Mouse (Mus musculus) C2C12 (cell line): ENCODE data around the gene Morn3. TPM values are rescaled to one million over a fixed set of nuclear protein-coding genes. Genes with fewer than 3 reads are reported as not detected.
A peak's percentile ranks its signal among the peaks of the same experiment; 100 is the strongest.

ENCODE experiments used
- H3K27me3 ChIP-seq: one replicate; pipeline ENCODE4 v1.6.1; 2011; ENCODE audit not compliant: control insufficient read depth, insufficient read depth, insufficient read length
- H3K36me3 ChIP-seq: one replicate; pipeline ENCODE4 v1.6.1; 2011; ENCODE audit not compliant: control insufficient read depth, insufficient read depth
- H3K4me3 ChIP-seq: one replicate; pipeline ENCODE4 v1.5.1; 2011; ENCODE audit warnings: mild to moderate bottlenecking, control low read depth; ENCODE audit not compliant: poor library complexity, insufficient read depth, severe bottlenecking
- H3K79me2 ChIP-seq: one replicate; pipeline ENCODE4 v1.6.1; 2011; ENCODE audit not compliant: control insufficient read depth, insufficient read depth
- H3K79me3 ChIP-seq: one replicate; pipeline ENCODE4 v1.6.1; 2011; ENCODE audit warnings: low read depth, control low read depth
- H3ac ChIP-seq: one replicate; pipeline ENCODE3; 2011; ENCODE audit warnings: low read depth; ENCODE audit not compliant: control insufficient read depth, insufficient read length
- CEBPB ChIP-seq: IDR thresholded peaks from one replicate; pipeline ENCODE4 v1.6.1; 2011; ENCODE audit warnings: low read depth, mild to moderate bottlenecking, control low read depth, moderate library complexity
- CTCF ChIP-seq: IDR thresholded peaks from one replicate; pipeline ENCODE4 v1.5.1; 2011; ENCODE audit not compliant: control insufficient read depth, insufficient read depth, insufficient read length
- FOSL1 ChIP-seq: IDR thresholded peaks from one replicate; pipeline ENCODE4 v1.8.0; 2011; ENCODE audit warnings: mild to moderate bottlenecking, low read length; ENCODE audit not compliant: poor library complexity, insufficient read depth, severe bottlenecking
- MAX ChIP-seq: IDR thresholded peaks from one replicate; pipeline ENCODE4 v1.6.1; 2011; ENCODE audit warnings: mild to moderate bottlenecking, control low read depth
- MYOD1 ChIP-seq: IDR thresholded peaks from one replicate; pipeline ENCODE4 v1.6.1; 2011; ENCODE audit warnings: low read depth; ENCODE audit not compliant: control insufficient read depth, insufficient read length
- MYOG ChIP-seq: IDR thresholded peaks from one replicate; pipeline ENCODE4 v1.6.1; 2011; ENCODE audit not compliant: control insufficient read depth, insufficient read length; ENCODE audit errors: extremely low read depth
- USF1 ChIP-seq: IDR thresholded peaks from one replicate; pipeline ENCODE4 v1.6.1; 2011; ENCODE audit warnings: low read depth, mild to moderate bottlenecking, control low read depth, moderate library complexity
- polyA plus RNA-seq: library from polyadenylated mRNA; unstranded; fragments of >200 nt; fragmentation: generic; extraction: Trizol; gene quantifications from one replicate; pipeline ENCODE4 v1.2.1, GENCODE M21; 2012; ENCODE audit warnings: missing spikeins

Morn3 gene
- polyA plus RNA-seq, 1 experiment: not detected

DNA sequence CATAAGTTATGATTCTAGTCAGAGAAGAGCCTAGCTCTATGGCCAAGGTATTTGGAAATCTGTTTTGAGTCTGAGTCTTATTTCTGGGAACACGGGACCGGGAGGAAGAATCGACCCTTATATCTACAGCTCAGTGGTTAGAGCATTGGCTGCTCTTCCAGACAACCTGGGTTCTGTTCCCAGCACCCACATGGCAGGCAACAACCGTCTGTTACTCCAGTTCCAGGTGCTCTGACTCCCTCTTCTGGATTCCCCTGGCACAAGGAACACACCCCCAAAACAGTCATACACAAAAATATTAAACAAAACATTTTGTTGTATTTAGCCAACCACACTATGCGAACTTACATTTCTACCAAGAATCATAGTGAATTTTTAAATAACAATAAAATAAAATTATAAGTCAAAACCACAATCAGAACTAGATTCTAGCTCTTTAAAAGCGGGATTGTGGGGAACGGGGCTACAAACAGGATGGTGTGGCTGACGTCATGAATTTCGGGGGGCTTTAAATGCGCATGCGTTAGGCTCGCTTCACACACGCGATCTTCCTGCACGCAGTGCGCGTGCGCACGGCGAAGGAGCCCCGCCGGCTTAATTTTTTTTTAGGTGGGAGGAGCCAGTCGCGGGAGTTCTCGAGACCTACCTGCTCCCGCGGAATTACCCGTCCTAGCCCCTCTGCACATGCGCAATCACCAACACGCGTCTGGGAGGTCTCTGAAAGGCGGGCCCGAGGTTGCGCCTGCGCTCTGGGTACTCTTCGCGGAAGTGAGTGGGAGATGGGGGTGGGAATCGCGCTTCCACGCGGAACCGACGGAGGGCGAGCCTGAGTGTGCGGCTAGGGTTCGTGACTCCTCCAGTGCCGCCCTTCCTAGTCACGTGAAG lies 10.8 kb upstream of the Morn3 start:
- TF ChIP-seq CTCF (peak; percentile 14), MYOG (no peak)
- no peaks in the 10 kb centered on the region for H3K36me3 ChIP-seq
- no peaks in the 10 kb centered on the region for H3K27me3 ChIP-seq
- H3K79me2 ChIP-seq: no peaks in the 10 kb centered on the region
- H3K79me3 ChIP-seq: no peaks in the 10 kb centered on the region
- H3K4me3 ChIP-seq: peak overlapping the region; percentile 32
- H3ac ChIP-seq: no peak overlapping the region

DNA sequence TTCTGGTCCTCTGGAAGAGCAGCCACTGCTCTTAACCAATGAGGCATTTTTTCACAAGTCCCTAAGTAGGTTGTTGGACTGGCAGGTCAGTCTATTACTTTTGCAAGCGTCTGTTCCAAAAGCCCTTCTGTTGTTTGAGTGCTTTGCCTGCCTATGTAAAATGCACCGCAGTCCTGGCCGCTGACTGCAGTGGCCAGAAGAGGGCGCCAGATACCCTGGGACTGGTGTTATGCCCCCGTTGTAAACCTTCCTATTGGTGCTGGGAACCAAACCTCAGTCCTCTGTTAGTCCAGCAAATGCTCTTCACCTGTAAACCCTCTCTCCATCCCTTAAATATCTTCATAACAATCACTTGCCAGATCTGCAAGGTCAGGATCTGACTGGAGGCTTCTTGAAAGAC lies 4.9 kb upstream of the Morn3 start:
- TF ChIP-seq MYOD1 (no peak), CEBPB (no peak), CTCF (no peak), USF1 (no peak), MAX (no peak), FOSL1 (no peak), MYOG (no peak)
- H3K4me3 ChIP-seq: no peak overlapping the region
- no peak overlapping the region for H3ac ChIP-seq
- H3K36me3 ChIP-seq: no peaks in the 10 kb centered on the region
- H3K79me2 ChIP-seq: no peaks in the 10 kb centered on the region
- H3K79me3 ChIP-seq: no peaks in the 10 kb centered on the region
- no peaks in the 10 kb centered on the region for H3K27me3 ChIP-seq

DNA sequence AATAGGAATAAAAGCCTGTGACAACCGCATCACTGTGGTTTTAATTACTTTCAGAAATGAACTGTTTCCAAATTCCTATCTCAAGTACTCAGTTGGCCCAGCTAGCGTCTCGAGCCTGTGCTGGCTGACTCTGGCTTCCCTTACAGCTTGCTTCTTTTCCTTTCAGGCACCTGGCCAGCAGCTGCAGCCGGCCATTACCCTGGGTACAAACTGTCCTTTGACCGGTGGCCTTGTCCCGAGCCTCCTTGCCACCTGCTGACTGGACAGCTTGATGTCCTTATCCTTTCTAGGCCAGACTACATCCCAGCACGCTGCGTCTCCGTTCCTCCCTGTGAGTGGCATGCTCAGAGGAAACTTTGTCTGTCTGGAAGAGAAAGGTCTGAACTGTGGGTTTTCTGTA lies 4.1 kb upstream of the Morn3 start:
- Histone ChIP-seq H3K4me3 (no peak overlapping the region), H3ac (no peak overlapping the region), H3K36me3 (no peaks in the 10 kb centered on the region), H3K79me3 (no peaks in the 10 kb centered on the region), H3K79me2 (no peaks in the 10 kb centered on the region), H3K27me3 (no peaks in the 10 kb centered on the region)
- TF ChIP-seq FOSL1: no peak
- no peak for TF ChIP-seq CTCF
- TF ChIP-seq MAX: no peak
- TF ChIP-seq MYOG: no peak
- TF ChIP-seq CEBPB: no peak
- TF ChIP-seq MYOD1: no peak
- no peak for TF ChIP-seq USF1

DNA sequence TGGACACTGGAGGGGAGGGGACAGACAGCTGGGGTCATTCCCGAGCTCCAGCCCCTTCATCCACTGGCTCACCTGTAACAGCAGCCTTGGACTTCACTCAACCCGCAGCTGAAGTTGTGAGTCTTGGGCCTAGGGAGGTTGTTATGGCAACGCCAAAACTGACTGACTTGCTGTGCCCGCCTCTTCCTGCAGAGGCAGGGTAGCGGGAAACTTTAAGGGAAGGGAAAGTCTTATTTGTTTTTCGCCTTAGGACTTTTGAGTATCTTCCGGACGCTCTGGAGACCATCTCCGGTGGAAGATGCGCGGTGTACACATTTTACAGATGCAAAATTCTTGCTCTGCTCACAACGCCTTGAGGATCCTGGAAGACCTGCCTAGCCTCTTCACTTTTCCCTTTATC lies 2.5 kb upstream of the Morn3 start:
- TF ChIP-seq CEBPB (no peak), FOSL1 (no peak), USF1 (no peak)
- no peak overlapping the region for H3K4me3 ChIP-seq

DNA sequence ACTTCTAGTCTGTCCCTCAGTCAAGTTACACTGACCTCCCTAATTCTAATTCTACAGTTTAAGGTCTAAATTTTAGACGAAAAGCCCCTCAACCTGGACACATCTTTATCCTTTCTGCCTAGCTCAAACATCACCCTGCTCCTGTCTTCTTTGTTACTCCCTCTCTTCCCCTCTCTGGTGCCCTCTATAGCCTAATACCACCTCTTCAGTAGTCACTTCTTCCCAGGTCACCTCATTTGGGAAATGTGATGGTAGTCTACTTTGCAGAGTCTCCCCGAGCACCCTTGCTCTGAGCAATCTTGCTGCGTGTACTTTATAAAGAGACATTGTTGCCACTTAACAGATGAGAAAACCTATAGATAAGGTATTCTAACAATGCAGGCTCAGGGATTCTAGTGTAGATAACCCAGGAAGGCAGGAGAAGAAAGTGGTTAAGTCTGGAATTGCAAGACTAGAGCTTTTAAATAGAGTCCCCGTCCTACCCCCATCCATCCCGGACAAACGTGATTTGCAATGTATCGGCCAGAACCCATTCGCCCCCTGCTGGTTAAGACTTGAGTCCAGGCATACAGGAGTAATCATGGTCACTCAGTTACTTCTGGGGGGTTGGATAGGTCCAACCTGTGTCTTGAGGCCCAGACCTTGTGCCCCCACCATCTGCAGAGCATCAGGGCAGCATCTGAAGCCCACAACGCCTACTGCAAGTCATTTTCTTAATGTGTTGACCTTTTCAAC lies 1.1 kb downstream of the Morn3 start:
- Histone ChIP-seq H3K36me3 (no peaks in the 10 kb centered on the region), H3ac (no peak overlapping the region), H3K79me3 (no peaks in the 10 kb centered on the region), H3K27me3 (no peaks in the 10 kb centered on the region), H3K4me3 (no peak overlapping the region), H3K79me2 (no peaks in the 10 kb centered on the region)
- TF ChIP-seq MYOG (no peak), CTCF (peak; percentile 44), MYOD1 (no peak), MAX (no peak)

More for the DNA sequence above, 2.5 kb upstream of the Morn3 start:
- Histone ChIP-seq H3K27me3 (no peaks in the 10 kb centered on the region), H3K36me3 (no peaks in the 10 kb centered on the region), H3K79me3 (no peaks in the 10 kb centered on the region), H3K79me2 (no peaks in the 10 kb centered on the region), H3ac (no peak overlapping the region)

DNA sequence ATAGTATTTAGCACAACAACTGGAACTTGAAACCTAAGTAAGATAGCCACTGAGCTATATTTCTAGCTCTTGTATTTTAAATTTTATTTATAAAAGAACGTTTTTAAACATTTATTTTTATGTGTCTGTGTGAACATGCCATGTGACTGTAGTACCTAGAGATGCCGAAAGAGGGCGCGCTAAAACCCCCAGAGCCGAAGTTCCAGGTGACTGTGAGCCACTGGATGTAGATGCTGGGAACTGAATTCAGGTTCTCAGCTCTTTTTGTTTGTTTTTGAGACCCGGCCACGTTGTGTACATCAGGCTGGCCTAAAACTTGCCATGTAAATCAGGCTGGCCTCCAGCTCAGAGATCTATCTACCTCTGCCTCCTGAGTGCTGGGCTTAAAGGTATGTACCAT lies 3.0 kb downstream of the Morn3 start:
- no peaks in the 10 kb centered on the region for H3K36me3 ChIP-seq
- TF ChIP-seq MAX (no peak), USF1 (peak; percentile 24)
- no peak overlapping the region for H3ac ChIP-seq
- no peaks in the 10 kb centered on the region for H3K79me2 ChIP-seq
- H3K4me3 ChIP-seq: no peak overlapping the region
- H3K79me3 ChIP-seq: no peaks in the 10 kb centered on the region
- H3K27me3 ChIP-seq: no peaks in the 10 kb centered on the region
